Mouse (Mus musculus) frontal cortex, postnatal 14 days (tissue): ENCODE results near the gene Abcc3.

Source experiments
- DNase-seq, 2 experiments: peaks; one replicate each; pipeline ENCODE4 v3.0.0; 2022; ENCODE audit warnings: low spot score in 2 of 2

Abcc3 gene

DNA sequence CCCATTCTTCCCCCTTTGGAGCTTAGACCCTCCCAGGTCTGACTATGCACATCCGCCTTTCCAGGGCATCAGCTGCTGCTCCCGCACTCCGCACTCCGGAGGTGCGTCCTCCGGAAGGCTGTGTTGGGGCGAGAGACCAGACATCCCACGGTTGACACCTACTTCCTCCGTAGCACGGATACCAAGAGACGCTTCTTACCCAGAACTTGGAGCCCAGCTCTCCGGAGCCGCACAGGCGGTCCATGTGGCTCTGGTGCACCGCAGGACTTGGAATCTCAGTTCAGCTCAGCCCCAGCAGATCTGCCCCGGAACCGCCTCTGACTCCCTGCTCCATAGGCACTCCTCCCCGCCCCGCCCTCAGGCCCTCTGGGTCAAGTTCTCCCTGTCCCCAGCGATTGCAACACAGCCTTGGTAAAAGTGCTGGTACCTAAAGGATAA is at the start of gene Abcc3:
TSS of gene Abcc3 (minus strand) at position 326 of the 438 bp plus-strand sequence.
- no peak for DNase-seq

- no peak for DNase-seq
Observed at GRCm38 (mm10) chr11:94441752-94442151, 49.0 kb upstream of the Abcc3 start.

DNA sequence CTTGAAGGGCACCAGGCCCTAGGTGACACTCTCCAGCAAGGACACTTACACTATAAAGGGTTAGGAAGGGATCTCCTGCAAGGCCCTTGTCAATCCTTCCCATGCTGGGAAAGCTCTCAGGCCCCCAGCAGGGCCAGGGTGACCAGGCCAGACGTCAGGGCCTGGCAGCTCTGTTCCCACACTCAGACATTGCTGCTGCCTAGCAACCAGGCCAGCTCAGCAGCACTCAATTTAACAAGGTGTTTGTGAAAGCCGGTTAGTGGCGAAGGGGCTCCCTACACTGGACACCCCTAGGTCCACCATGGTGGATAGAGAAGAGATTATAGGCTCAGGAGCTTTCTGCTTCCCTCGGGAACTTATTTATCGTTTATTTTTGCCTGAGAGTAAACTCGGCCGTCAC is 48.3 kb upstream of the Abcc3 start:
- DNase-seq = no peak

DNA sequence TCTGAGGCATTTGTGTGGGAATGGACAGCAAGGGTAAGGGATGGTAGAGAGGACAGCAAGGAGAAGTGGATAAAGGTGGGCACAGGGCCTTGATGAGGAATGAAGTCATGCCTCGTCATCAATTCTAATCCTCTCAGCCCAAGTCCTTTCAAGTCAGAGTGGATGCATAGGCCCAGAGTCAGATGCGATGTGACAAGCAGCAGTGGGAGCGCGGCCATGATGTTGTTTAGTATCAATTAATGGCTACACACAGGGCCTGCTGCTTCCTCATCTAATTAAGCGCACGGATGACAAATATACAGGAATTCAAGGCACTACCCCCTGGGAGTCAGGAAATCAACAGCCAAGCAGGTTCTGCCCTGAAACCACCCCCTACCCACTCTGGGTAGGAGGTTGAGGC is 47.6 kb upstream of the Abcc3 start:
- no peak for DNase-seq

GRCm38 (mm10) chr11:94429011-94429651 is 36.3 kb upstream of the Abcc3 start:
- no peak for DNase-seq

DNA sequence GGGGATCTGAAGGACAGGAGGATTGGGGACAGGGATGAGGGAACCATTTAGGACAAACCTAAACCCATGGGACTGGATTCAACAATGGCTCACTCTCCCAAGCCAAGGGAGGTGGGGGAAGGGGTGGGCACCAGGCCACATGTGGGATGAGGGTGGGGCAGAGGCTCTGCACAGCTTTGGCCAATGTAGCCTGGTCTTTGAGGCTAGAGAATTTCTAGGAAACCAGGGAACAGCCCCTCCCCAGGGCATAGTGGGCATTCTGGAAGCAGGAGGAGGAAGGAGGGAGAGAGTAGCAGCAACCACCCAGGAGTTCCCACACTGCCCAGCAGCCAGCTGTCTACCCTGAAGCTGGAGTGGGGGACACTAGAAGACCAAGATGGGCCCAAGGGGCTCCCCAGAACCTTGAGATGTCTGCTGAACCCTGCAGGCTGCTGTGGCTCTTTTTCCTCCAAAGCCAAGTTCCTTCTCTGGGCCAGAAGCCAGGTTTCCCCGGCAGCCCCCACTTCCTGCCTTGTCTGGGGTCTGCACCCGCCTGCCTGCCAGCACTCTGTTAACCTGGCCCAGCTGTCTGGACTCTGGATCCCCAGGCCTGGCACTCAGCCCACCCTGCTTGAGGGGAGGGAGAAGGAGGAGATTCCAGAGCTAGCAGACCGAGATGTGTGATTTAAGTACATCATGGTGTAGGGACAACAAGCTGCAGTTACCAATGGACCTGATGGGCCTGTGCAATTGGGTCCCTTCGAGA is 35.5 kb upstream of the Abcc3 start:
- peak; percentile 51 to 72 for DNase-seq

- DNase-seq = no peak
Observed at GRCm38 (mm10) chr11:94425656-94426055, 32.9 kb upstream of the Abcc3 start.

GRCm38 (mm10) chr11:94425215-94425614 is 32.4 kb upstream of the Abcc3 start:
- no peak for DNase-seq

DNA sequence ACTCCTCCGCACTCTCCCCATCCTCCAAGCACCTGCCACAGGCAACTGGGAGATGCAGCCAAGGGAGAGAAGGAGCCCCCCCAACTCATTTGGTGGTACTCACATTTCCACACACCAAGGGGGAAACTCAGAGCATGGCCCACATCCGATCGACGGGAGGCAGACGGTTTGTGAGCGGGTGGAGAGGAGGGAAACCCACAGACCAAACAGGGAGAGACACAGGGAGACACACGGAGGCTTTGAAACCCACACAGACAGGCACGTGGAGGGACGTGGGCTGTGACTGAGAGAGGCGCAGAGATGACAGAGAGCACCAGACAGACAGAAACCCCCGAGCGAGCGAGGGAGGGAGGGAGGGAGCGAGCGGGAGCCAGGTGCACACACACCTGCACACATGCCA is 31.6 kb upstream of the Abcc3 start:
- DNase-seq = no peak

- DNase-seq = no peak
Observed at GRCm38 (mm10) chr11:94423855-94424254, 31.1 kb upstream of the Abcc3 start.

GRCm38 (mm10) chr11:94420991-94421390 is 28.2 kb upstream of the Abcc3 start:
- no peak for DNase-seq

- DNase-seq = no peak
Observed at GRCm38 (mm10) chr11:94420325-94420724, 27.5 kb upstream of the Abcc3 start.

- DNase-seq = no peak
Observed at GRCm38 (mm10) chr11:94419004-94419727, 26.4 kb upstream of the Abcc3 start.

DNA sequence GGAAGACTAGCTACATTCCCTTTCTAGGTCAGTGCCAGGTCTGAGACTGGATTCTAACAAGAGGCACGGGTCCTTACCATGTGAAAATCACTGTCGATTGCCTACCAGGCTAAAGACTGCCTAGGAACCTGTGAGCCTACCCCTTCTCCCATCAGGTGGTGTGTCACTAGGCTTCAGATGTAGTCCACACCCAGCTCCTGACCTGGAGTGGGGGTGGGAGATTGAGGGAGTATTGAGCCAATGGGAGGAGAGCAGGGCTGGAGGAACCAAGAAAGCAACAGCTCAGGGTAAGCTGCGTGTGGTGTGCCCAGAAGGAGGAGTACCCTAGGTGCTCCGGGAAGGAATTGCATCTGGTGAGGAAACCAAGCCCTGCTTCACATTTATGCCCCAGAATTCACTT is 21.2 kb upstream of the Abcc3 start:
- no peak for DNase-seq

DNA sequence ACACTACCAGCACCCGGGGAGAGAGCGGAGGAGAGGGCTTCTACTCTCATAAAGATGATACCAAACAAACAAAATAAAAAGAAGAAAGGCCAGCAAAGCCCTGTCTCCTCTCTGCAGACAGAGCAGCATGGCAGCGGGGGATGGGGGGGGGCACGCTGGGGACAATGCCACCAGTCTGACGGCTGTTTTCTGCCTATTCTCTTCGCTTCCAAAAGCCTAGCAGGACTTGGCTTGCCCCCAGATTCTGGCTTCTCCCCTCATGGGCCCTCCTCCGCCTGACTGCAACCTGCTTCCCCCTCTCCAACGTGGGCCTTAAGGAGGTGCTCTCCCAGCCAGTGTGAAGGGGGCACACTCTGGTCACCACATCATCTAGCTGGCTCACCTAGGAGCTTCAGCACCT is 20.7 kb upstream of the Abcc3 start:
- DNase-seq = no peak

GRCm38 (mm10) chr11:94412998-94413469 is 20.2 kb upstream of the Abcc3 start:
- no peak for DNase-seq

DNA sequence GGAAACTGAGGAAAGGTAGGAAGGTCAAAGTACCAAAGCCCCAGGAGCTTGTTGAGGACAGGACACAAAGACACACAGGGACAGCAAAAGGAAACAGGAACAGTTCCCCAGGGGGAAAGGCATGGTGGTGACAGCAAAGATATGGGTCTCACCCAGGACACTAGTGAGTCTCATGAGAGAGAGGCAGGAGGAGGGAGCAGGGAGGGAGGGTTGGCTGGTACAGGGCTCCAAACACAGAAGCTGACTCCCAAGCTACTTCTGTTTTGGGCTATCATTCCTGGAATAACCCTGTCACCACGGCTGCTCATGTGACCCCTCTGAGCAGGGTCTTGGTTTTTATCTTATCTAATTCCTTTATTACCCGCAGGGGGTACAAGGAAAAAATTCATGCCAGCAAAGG is 19.8 kb upstream of the Abcc3 start:
- no peak for DNase-seq

DNA sequence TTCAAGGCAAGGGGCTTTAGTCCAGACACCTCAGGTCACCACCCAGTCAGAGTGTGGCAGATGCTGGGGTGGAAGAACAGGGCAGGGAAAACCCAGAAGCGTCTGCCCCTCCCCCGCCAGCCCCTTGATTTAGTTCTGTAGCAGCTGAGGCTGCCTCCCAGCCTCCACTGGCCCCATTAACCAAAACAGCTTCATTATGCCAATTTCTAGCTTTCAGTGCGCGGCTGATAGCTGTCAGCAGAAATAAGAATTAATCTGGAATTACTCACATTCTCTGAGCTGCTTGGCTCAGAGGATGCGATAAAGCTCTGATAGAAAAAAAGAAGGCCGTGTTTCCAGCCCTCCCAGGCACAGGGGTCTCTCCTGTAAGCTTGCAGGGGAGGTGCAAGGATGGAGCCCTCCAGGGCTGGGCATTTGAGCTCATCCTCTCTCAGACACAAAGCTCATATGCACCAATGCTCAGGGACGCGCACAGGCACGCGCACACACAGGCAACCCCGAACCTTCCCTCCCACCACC is 15.1 kb upstream of the Abcc3 start:
- no peak for DNase-seq

DNA sequence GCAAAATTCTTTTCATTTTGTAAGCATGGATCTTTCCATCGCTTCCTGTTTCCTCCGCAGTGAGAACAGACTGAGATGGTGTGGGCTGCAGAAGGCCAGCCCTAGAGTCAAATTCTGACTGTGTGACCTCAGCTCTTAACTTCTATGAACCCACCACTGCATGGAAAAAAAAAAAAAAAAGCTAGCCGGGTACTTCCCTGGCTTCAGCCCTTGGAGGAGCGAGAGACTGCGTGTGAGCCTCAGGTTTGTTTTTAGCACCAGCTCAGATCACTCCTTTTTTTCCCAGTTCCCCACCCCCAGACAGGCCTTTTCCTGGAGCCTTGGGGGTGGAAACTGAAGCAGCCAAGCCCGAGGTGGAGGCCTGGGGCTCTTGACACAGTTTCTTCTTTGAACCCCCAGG is 12.6 kb upstream of the Abcc3 start:
- DNase-seq = no peak

DNA sequence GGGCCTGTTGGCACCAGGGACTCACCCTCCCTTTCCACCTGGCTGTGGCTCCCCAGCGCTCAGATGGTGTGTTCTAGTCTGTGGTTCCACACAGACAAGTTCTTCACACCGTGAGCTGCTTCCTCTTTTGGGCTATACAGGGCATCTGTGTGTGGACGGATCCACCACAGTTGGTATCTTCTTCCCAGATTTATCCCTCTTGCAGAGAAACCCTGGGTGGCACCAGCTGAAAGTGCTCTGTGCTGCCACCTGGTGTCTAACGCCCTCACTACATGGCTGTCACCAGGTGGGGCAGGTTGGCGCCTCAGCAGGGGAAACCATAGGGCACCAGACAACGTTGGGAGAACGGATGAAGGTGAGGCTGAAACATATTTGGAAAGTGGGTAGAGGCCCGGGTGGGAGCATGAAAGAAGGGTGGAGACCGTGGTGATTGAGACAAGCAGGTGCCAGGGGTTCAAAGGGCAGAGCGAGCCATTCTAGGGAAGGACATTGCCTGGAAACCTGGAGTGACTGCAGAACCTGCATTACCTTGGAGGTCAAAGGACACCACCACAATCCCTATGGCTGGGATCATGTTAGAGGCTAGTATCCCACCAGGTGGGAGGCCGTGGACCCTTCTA is 12.0 kb upstream of the Abcc3 start:
- peak; percentile 73 to 78 for DNase-seq

DNA sequence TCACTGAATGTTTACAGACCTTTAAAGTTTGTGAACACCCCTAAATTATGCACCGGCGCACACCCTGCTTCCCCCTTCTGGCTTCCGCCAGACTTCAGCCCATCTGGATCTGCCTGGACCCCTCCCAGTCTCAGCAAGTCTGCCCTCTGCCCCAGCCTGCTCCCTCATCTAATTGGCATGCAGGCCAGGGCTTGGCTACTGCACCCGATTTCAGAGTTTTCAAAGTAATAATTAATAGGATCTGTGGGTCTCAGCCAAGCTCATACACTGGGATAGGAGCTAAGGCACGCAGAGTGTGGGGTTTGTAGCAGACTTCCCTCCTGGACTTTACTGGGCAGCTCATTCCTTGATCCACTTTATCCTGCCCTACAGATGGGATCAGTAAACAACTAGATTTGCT is 11.4 kb upstream of the Abcc3 start:
- no peak for DNase-seq

DNA sequence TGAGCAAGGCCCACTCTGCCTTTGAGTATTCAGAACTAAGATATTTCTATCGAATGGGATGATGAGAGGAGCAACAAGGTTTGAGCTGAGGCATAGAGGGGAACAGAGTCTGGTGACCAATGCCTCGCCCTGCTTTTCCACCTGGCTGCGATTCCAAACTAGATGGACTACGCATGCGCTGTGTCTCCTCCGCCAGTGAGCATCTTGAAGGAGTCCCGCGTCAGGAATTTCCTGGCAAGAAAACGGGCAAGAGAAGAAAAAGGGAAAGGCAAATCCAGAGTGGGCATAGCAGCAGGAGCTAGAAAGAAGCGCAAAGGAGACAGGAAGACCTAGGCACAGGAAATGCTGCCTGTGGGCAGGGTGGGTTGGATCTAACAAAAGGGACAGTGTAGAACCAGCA is 11.0 kb upstream of the Abcc3 start:
- no peak for DNase-seq
